ENCODE assay signal across 11 mouse cellular contexts in genomic region chr5:35387834-35388490, GRCm38 (mm10). TPM values are rescaled to one million over a fixed set of nuclear protein-coding genes. Genes with fewer than 3 reads are reported as not detected.
DNase-seq lines count a peak whose midpoint lies in the region; ATAC-seq and TF ChIP-seq lines count a peak whose summit lies in the region.
"Had no signal": no experiment of that assay in that cellular context is flagged by ENCODE, and none has a peak within 500 bp of the region (broad histone marks: within the 10 kb centered on the region; RNA-seq: fewer than 3 reads in every experiment).

No protein-coding gene starts in this region.

- no peak overlapping the region for H3K27ac ChIP-seq in gastrocnemius, adult 2 months
- H3K27ac ChIP-seq in hindbrain, embryonic 15.5 days (replicated peaks), result no peak overlapping the region
- H3K27ac ChIP-seq in midbrain, embryonic 12.5 days (replicated peaks), result no peak overlapping the region

- H3K4me1 ChIP-seq in hindbrain, embryonic 15.5 days (replicated peaks), result peaks cover 22% of the 10 kb centered on the region
- H3K4me1 ChIP-seq in midbrain, embryonic 12.5 days, result peaks cover 24% of the 10 kb centered on the region

- intact Hi-C loops in gastrocnemius, adult 2 months (cut with DNase I), result no loop called here

- WGBS in hindbrain, embryonic 15.5 days, result 2% methylated on average over 38 of the region's 38 CpGs
- 2% methylated on average over 38 of the region's 38 CpGs for WGBS in midbrain, embryonic 12.5 days

- no peaks in the 10 kb centered on the region for H3K36me3 ChIP-seq in hindbrain, embryonic 15.5 days
- no peaks in the 10 kb centered on the region for H3K36me3 ChIP-seq in midbrain, embryonic 12.5 days

- H3K27me3 ChIP-seq in hindbrain, embryonic 15.5 days, result peaks cover 99% of the 10 kb centered on the region
- H3K27me3 ChIP-seq in midbrain, embryonic 12.5 days, result peaks cover 100% of the 10 kb centered on the region

- no peak for TF ChIP-seq CTCF in gastrocnemius, adult 2 months (IDR thresholded peaks at IDR 0.05)

- H3K9ac ChIP-seq in hindbrain, embryonic 15.5 days, result no peak overlapping the region
- no peak overlapping the region for H3K9ac ChIP-seq in midbrain, embryonic 12.5 days (replicated peaks)

- H3K9me3 ChIP-seq in hindbrain, embryonic 15.5 days, result no peaks in the 10 kb centered on the region
- no peaks in the 10 kb centered on the region for H3K9me3 ChIP-seq in midbrain, embryonic 12.5 days

- no peak for ATAC-seq in hindbrain, embryonic 15.5 days (ENCODE audit: low FRiP score, low read depth)
- no peak for ATAC-seq in midbrain, embryonic 12.5 days (ENCODE audit: low FRiP score, low read depth)

- DNase-seq in gastrocnemius, adult 2 months, result no peak
- DNase-seq in gastrocnemius, postnatal 10 days, result no peak
- peak; percentile 39 for DNase-seq in Muller cell, postnatal 12 days (ENCODE audit: inconsistent ontology term)
- DNase-seq in left cerebral cortex, adult 8-10 months (ENCODE audit: low spot score in 2 of 2), result no peak
- no peak for DNase-seq in thymus, postnatal 4 days
- no peak for DNase-seq in ovary, adult 18-20 months (ENCODE audit: low spot score)
- DNase-seq: kidney, adult 18-20 months had no signal

- H3K4me3 ChIP-seq in gastrocnemius, adult 2 months, result peak overlapping the region; percentile 52
- H3K4me3 ChIP-seq in hindbrain, embryonic 15.5 days, result peak overlapping the region; percentile 39
- peak overlapping the region; percentile 46 for H3K4me3 ChIP-seq in midbrain, embryonic 12.5 days

- peak overlapping the region; percentile 59 for H3K4me2 ChIP-seq in hindbrain, embryonic 15.5 days
- H3K4me2 ChIP-seq in midbrain, embryonic 12.5 days (replicated peaks), result peak overlapping the region; percentile 64

RNA-seq across cellular contexts. Expression of gene Hmx1, which starts 0.9 kb away (rescaled TPM):
- total RNA-seq in gastrocnemius, adult 2 months (2021), result not detected
- total RNA-seq in gastrocnemius, postnatal 10 days (2021), result not detected
- 0.47 TPM in 1 of 2 replicates, not detected in the other for polyA plus RNA-seq in hindbrain, embryonic 15.5 days (2015; fragmentation: Nextera tagmentation; extraction: Ambion mirVana)
- 0.73 and 1.2 TPM in 2 replicates for polyA plus RNA-seq in midbrain, embryonic 12.5 days (2016; fragmentation: Nextera tagmentation; extraction: Ambion mirVana)
- total RNA-seq in left cerebral cortex, adult 8-10 months (2022), result not detected
- total RNA-seq: common myeloid progenitor, adult 5-6 weeks had no signal
- polyA plus RNA-seq: small intestine, adult 2 months had no signal
